Comparison of ENCODE assay signal across 23 mouse cellular contexts in genomic region chr1:156913190-156913589, GRCm38 (mm10). TPM values are rescaled to one million over a fixed set of nuclear protein-coding genes. Genes with fewer than 3 reads are reported as not detected.
DNase-seq lines count a peak whose midpoint lies in the region; TF ChIP-seq lines count a peak whose summit lies in the region.
"Had no signal": no experiment of that assay in that cellular context is flagged by ENCODE, and none has a peak within 500 bp of the region (broad histone marks: within the 10 kb centered on the region; RNA-seq: fewer than 3 reads in every experiment).

No protein-coding gene starts in this region.

- no peak for TF ChIP-seq RAD21 in CH12.LX (IDR thresholded peaks at IDR 0.05; ENCODE audit: low read depth, low read length)

- intact Hi-C loops in left cerebral cortex, postnatal 14 days (cut with DNase I) = no loop called here

- no peaks in the 10 kb centered on the region for H3K36me3 ChIP-seq in thymus, adult 2 months (ENCODE audit: control insufficient read depth, insufficient read depth, low read length)
- H3K36me3 ChIP-seq in CH12.LX (replicated peaks in 1 of 2; ENCODE audit: control insufficient read depth in 1 of 2, insufficient read depth in 1 of 2, low read length in 1 of 2) = peaks cover 3 to 16% of the 10 kb centered on the region in 2 experiments
- no peaks in the 10 kb centered on the region for H3K36me3 ChIP-seq in myocyte (ENCODE audit: control insufficient read depth, insufficient read depth)
- H3K36me3 ChIP-seq: embryonic facial prominence, embryonic 10.5 days; embryonic facial prominence, embryonic 12.5 days; forebrain, embryonic 15.5 days; G1E had no signal

- H3K79me2 ChIP-seq in CH12.LX (replicated peaks; ENCODE audit: control insufficient read depth, extremely low read depth, insufficient read depth, poor library complexity, severe bottlenecking) (peaks cover 77% of the 10 kb centered on the region), myocyte (ENCODE audit: control insufficient read depth, insufficient read depth) (no peaks in the 10 kb centered on the region)

- peak overlapping the region; percentile 99 for H3K9ac ChIP-seq in CH12.LX (ENCODE audit: insufficient read depth, low read depth)
- H3K9ac ChIP-seq: embryonic facial prominence, embryonic 12.5 days; forebrain, embryonic 13.5 days; forebrain, embryonic 15.5 days; forebrain, postnatal 0 days had no signal

- TF ChIP-seq EP300 in CH12.LX (IDR thresholded peaks at IDR 0.05; ENCODE audit: low read length) = no peak

- no peak overlapping the region for H3ac ChIP-seq in myocyte (ENCODE audit: control insufficient read depth, insufficient read length)

- WGBS in thymus, adult 2 months = 28% methylated on average over 6 of the region's 6 CpGs

- in situ Hi-C loops in CH12.LX (cut with MboI; ENCODE audit: low pct_ligation_motif_present, low pct_unique_long_range_greater_than_20kb, low sequenced_read_pairs) = no loop called here

- dilution Hi-C loops in CH12.LX (cut with MboI; ENCODE audit: extremely low pct_ligation_motif_present, extremely low pct_unique_long_range_greater_than_20kb, low sequenced_read_pairs) = no loop called here

- H3K4me2 ChIP-seq in CH12.LX (ENCODE audit: insufficient read depth, low read depth, poor library complexity, severe bottlenecking) (peak overlapping the region; percentile 95), myocyte (ENCODE audit: low read depth) (no peak overlapping the region)
- H3K4me2 ChIP-seq: embryonic facial prominence, embryonic 12.5 days; forebrain, embryonic 13.5 days; forebrain, embryonic 15.5 days had no signal

- H3K9me3 ChIP-seq in CH12.LX (replicated peaks; ENCODE audit: low read length) = no peaks in the 10 kb centered on the region
- H3K9me3 ChIP-seq: embryonic facial prominence, embryonic 10.5 days; embryonic facial prominence, embryonic 12.5 days; forebrain, embryonic 13.5 days; forebrain, embryonic 15.5 days; G1E had no signal

- DNase-seq in thymus, adult 2 months = no peak
- DNase-seq in thymus, postnatal 10 days (ENCODE audit: low spot score in 2 of 2) = no peak
- peak; percentile 21 for DNase-seq in thymus, postnatal 25 days
- no peak for DNase-seq in thymus, adult 18-20 months
- no peak for DNase-seq in CH12.LX (ENCODE audit: extremely low read depth)
- DNase-seq in embryo, embryonic 10.5 days (ENCODE audit: low spot score) = no peak
- no peak for DNase-seq in left cerebral cortex, postnatal 14 days (ENCODE audit: low spot score in 2 of 2)
- DNase-seq: adrenal gland, adult 2 months; adrenal gland, postnatal 10 days; adrenal gland, postnatal 25 days; cerebellum, adult 11 months; cerebellum, adult 18-20 months; cerebellum, adult 8-10 months; cerebellum, adult 9-11 months; cerebellum, postnatal 14 days; cerebellum, postnatal 36 days; forebrain, postnatal 0 days had no signal

- no peak for TF ChIP-seq CTCF in thymus, adult 2 months (IDR thresholded peaks at IDR 0.05; ENCODE audit: borderline replicate concordance, control insufficient read depth, extremely low read depth, insufficient read depth, low read length, poor library complexity)
- TF ChIP-seq CTCF in CH12.LX (conservative IDR thresholded peaks at IDR 0.05 in 1 of 2, IDR thresholded peaks at IDR 0.05 in 1 of 2; ENCODE audit: low read depth in 2 of 2, low read length in 2 of 2) = no peak

- H3K27ac ChIP-seq in thymus, adult 2 months (ENCODE audit: control insufficient read depth, insufficient read depth, low read length) = peak overlapping the region; percentile 16; the same call in 1 of the 2 replicates
- peak overlapping the region; percentile 99 for H3K27ac ChIP-seq in CH12.LX (ENCODE audit: insufficient read depth, low read depth)
- H3K27ac ChIP-seq: embryonic facial prominence, embryonic 10.5 days; embryonic facial prominence, embryonic 12.5 days; forebrain, embryonic 13.5 days; forebrain, embryonic 15.5 days had no signal

- no peaks in the 10 kb centered on the region for H3K27me3 ChIP-seq in thymus, adult 2 months (ENCODE audit: control insufficient read depth, insufficient read depth, low read length)
- H3K27me3 ChIP-seq in CH12.LX (replicated peaks) (no peaks in the 10 kb centered on the region), myocyte (ENCODE audit: control insufficient read depth, insufficient read depth, insufficient read length) (no peaks in the 10 kb centered on the region)
- H3K27me3 ChIP-seq: embryonic facial prominence, embryonic 12.5 days; forebrain, embryonic 13.5 days; forebrain, embryonic 15.5 days had no signal

- peaks cover 11% of the 10 kb centered on the region for H3K4me1 ChIP-seq in thymus, adult 2 months (replicated peaks; ENCODE audit: control insufficient read depth, insufficient read depth, low read length)
- H3K4me1 ChIP-seq in CH12.LX (ENCODE audit: control insufficient read depth in 1 of 2, insufficient read depth in 2 of 2) = peaks cover 23 to 79% of the 10 kb centered on the region in 2 experiments
- H3K4me1 ChIP-seq: forebrain, embryonic 13.5 days had no signal

- no peak overlapping the region for H3K4me3 ChIP-seq in thymus, adult 2 months (ENCODE audit: control insufficient read depth, insufficient read depth, low read length)
- H3K4me3 ChIP-seq in CH12.LX (replicated peaks in 1 of 3; ENCODE audit: low read depth in 2 of 3, low read length in 2 of 3, poor library complexity in 1 of 3) (peak overlapping the region in 1 of 3 experiments; percentile 9), myocyte (no peak overlapping the region)
- H3K4me3 ChIP-seq: embryonic facial prominence, embryonic 10.5 days; embryonic facial prominence, embryonic 12.5 days; forebrain, embryonic 13.5 days; forebrain, embryonic 15.5 days had no signal

- TF ChIP-seq POLR2A in thymus, adult 2 months (IDR thresholded peaks at IDR 0.05; ENCODE audit: control insufficient read depth, extremely low read depth, insufficient read depth, low read length, poor library complexity) = no peak
- TF ChIP-seq POLR2A in CH12.LX (IDR thresholded peaks at IDR 0.05; ENCODE audit: low read depth, low read length) (0 out of 2 replicates have a peak, but pooled peaks have one; percentile 27), myocyte (IDR thresholded peaks at IDR 0.05; ENCODE audit: insufficient read length, low read depth) (no peak)

TF ChIP-seq in CH12.LX, 34 proteins besides CTCF, POLR2A, EP300 and RAD21:
- TF ChIP-seq MAFK (IDR thresholded peaks at IDR 0.05; ENCODE audit: insufficient replicate concordance, low read length) = 0 out of 2 replicates have a peak, but pooled peaks have one; percentile 67
- TF ChIP-seq TCF12 (IDR thresholded peaks at IDR 0.05; ENCODE audit: low read depth, low read length) = no peak

TF ChIP-seq in myocyte, 11 proteins besides CTCF, POLR2A, EP300 and RAD21:
- peak in 2 of 3 experiments; percentile 78 to 92 for TF ChIP-seq MYOD1 (IDR thresholded peaks at IDR 0.05; ENCODE audit: control insufficient read depth in 1 of 3, insufficient read length in 2 of 3, low read depth in 2 of 3)
- TF ChIP-seq TCF12 (IDR thresholded peaks at IDR 0.05; ENCODE audit: insufficient read depth, poor library complexity, severe bottlenecking) = no peak
- no peak for TF ChIP-seq TCF3 (IDR thresholded peaks at IDR 0.05; ENCODE audit: insufficient read length, low read depth)
- TF ChIP-seq USF1 (IDR thresholded peaks at IDR 0.05; ENCODE audit: low read depth) = no peak
- peak in 1 of 3 experiments; percentile 35 for TF ChIP-seq MYOG (IDR thresholded peaks at IDR 0.05; ENCODE audit: control insufficient read depth in 1 of 3, insufficient read depth in 1 of 3, insufficient read length in 2 of 3, low read depth in 2 of 3)

RNA-seq across cellular contexts. Expression of gene Ralgps2, which starts 26.2 kb away (rescaled TPM):
- 25.2 and 28.9 TPM in 2 replicates for polyA plus RNA-seq in thymus, adult 2 months (2012; rRNA removed)
- 149 and 174 TPM in 2 replicates for total RNA-seq in CH12.LX (2012; rRNA removed)
- 65.1 and 71.8 TPM in 2 replicates for total RNA-seq in CH12.LX (2014; rRNA removed)
- 133 and 137 TPM in 2 replicates for polyA plus RNA-seq in CH12.LX (2012; ENCODE audit: insufficient read length, low read depth)
- 7.8 TPM for polyA plus RNA-seq in myocyte (2012; fragmentation: generic; extraction: Trizol)
- 10 to 100 TPM; 43.3 to 54.7 TPM for total RNA-seq in left cerebral cortex, postnatal 14 days (2021)
